Mouse (Mus musculus) cerebellum, adult 2 months (tissue): ENCODE results near the gene Sfn.

ENCODE experiments used
- CTCF ChIP-seq: fragments of 200-500 bp; IDR thresholded peaks from 2 replicates; pipeline ENCODE4 v1.5.1; 2011; ENCODE audit warnings: low read depth, mild to moderate bottlenecking, control low read depth, low read length, moderate library complexity, borderline replicate concordance; ENCODE audit not compliant: insufficient read depth
- POLR2A ChIP-seq: fragments of 200-500 bp; IDR thresholded peaks from 2 replicates; pipeline ENCODE4 v1.6.1; 2011; ENCODE audit warnings: low read length, control low read depth, borderline replicate concordance; ENCODE audit not compliant: insufficient read depth

DNA sequence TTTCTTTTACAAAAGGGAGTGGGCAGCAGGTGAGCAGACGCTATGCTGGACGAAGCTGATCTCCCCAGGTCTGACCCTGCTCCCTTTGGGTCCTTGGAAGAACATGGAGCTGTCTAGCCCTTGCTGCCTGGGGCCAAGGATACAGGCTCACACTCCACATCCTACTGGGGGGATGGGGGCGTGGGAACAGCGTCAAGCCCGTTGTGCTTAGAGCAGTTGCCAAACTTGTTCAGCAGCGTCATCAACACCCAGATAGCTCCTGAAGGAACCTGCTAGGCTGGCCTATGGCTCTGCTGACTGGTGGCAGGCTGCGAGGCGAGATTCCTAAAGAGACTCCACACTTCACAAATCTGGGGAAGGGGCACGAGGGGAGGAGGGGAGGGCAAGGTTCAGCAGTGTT, 3.4 kb upstream of the Sfn start:
- TF ChIP-seq CTCF (no peak), POLR2A (no peak)
